Mouse (Mus musculus) stomach, embryonic 16.5 days (tissue): ENCODE results near the gene Slc16a5. TPM values are rescaled to one million over a fixed set of nuclear protein-coding genes. Genes with fewer than 3 reads are reported as not detected.
"Not testable (repeated sequence)": the region's sequence is repeated elsewhere in the genome, so short reads cannot be mapped to it uniquely, and the experiment has no call there.

Experiments
- ATAC-seq: fragments of 200-750 bp; cut with Nextera tagmentation; 2 replicates; pipeline ENCODE4 v1.8.0; 2017; ENCODE audit warnings: moderate number of reproducible peaks, moderate TSS enrichment; ENCODE audit not compliant: insufficient read depth, low FRiP score
- H3K27ac ChIP-seq: fragments of 300-500 bp; sonication (generic); 2 replicates; pipeline ENCODE4 v1.5.1; 2014; ENCODE audit warnings: low read length
- H3K27me3 ChIP-seq: fragments of 300-500 bp; sonication (generic); 2 replicates; pipeline ENCODE4 v1.6.1; 2014; ENCODE audit warnings: low read length, control low read depth, mixed read lengths; ENCODE audit not compliant: control insufficient read depth, insufficient read depth
- H3K36me3 ChIP-seq: fragments of 300-500 bp; sonication (generic); 2 replicates; pipeline ENCODE4 v1.6.1; 2014; ENCODE audit warnings: low read length; ENCODE audit not compliant: control insufficient read depth, insufficient read depth
- H3K4me1 ChIP-seq: fragments of 300-500 bp; sonication (generic); 2 replicates; pipeline ENCODE4 v1.6.1; 2014; ENCODE audit warnings: low read length, control low read depth, mixed read lengths; ENCODE audit not compliant: control insufficient read depth, insufficient read depth
- H3K4me2 ChIP-seq: fragments of 300-500 bp; sonication (generic); 2 replicates; pipeline ENCODE4 v1.6.1; 2014; ENCODE audit warnings: low read depth, low read length, mixed read lengths
- H3K4me3 ChIP-seq: fragments of 300-500 bp; sonication (generic); replicated peaks from 2 replicates; pipeline ENCODE4 v1.5.1; 2014; ENCODE audit warnings: mild to moderate bottlenecking, low read length
- H3K9ac ChIP-seq: fragments of 300-500 bp; sonication (generic); 2 replicates; pipeline ENCODE4 v1.6.1; 2014; ENCODE audit warnings: low read length
- H3K9me3 ChIP-seq: fragments of 300-500 bp; sonication (generic); replicated peaks from 2 replicates; pipeline ENCODE4 v1.6.1; 2016; ENCODE audit warnings: low read length, control low read depth; ENCODE audit not compliant: control insufficient read depth
- WGBS: fragments of 180-500 bp; shearing (Covaris S2); extraction: QIAGEN DNeasy Blood & Tissue Kit; methylation state at CpG from one replicate; pipeline ENCODE4 v1.1.7; 2014; 5-methylcytosine and 5-hydroxymethylcytosine counted together
- polyA plus RNA-seq: library from polyadenylated mRNA; unstranded; fragments of >200 nt; fragmentation: Nextera tagmentation; extraction: Ambion mirVana; gene quantifications from 2 replicates; pipeline ENCODE4 v1.2.1, GENCODE M21; 2015

Slc16a5 gene
- polyA plus RNA-seq, 1 experiment from 2014 or later, result 3.7 TPM

DNA sequence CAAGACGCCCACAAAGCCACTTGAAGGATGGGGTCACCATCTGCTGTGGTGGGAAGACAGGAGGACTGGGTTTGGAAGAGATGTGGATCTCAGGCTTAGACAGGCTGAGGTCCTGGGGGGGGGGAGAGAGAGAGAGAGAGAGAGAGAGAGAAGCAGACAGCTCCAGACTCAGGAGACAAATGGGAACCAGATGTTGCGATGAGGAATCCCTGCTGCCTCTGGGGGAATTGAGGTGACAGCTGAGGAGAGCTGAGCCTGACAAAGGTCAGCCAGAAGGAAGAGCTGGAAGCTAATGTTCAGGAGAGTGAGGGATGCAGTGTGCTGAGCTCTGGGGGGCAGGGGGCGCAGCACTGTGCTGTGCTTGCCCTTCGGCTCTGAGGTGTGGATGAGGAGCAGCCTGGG is 4.9 kb downstream of the Slc16a5 start:
- no peak for ATAC-seq

DNA sequence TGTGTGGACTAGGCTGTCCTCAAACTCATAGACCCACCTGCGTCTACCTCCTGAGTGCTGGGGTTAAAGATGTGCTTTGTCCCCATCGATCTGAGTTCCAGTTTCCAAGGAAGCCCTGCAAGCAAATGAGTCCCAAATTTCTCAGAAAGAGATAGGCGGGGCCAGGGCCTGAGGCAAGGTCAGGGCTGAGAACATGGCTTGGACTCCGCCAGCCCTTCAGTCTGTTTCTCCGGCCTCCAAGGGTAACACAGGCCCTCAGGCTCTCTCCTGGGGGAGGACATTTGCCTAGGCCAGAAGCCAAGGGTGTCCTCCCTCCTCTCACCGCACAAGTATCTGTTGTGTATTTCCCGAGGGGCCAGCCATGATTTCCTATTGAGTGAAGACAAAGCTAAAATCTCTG is 9.9 kb downstream of the Slc16a5 start:
- no peak overlapping the region for H3K9ac ChIP-seq
- no peaks in the 10 kb centered on the region for H3K9me3 ChIP-seq
- no peak overlapping the region for H3K27ac ChIP-seq
- ATAC-seq, result no peak
- H3K36me3 ChIP-seq, result no peaks in the 10 kb centered on the region
- 84% methylated on average over 7 of the region's 7 CpGs for WGBS
- H3K4me3 ChIP-seq, result no peak overlapping the region
- peaks cover 25% of the 10 kb centered on the region for H3K4me1 ChIP-seq
- H3K4me2 ChIP-seq, result no peak overlapping the region
- no peaks in the 10 kb centered on the region for H3K27me3 ChIP-seq

More for the DNA sequence above, 4.9 kb downstream of the Slc16a5 start:
- Histone ChIP-seq H3K4me3 (no peak overlapping the region), H3K4me2 (no peak overlapping the region), H3K27ac (no peak overlapping the region), H3K9ac (no peak overlapping the region), H3K9me3 (no peaks in the 10 kb centered on the region), H3K36me3 (no peaks in the 10 kb centered on the region), H3K4me1 (peaks cover 6% of the 10 kb centered on the region; the same call in 1 of the 2 replicates), H3K27me3 (no peaks in the 10 kb centered on the region)
- WGBS, result 34% methylated on average over 4 of the region's 4 CpGs

DNA sequence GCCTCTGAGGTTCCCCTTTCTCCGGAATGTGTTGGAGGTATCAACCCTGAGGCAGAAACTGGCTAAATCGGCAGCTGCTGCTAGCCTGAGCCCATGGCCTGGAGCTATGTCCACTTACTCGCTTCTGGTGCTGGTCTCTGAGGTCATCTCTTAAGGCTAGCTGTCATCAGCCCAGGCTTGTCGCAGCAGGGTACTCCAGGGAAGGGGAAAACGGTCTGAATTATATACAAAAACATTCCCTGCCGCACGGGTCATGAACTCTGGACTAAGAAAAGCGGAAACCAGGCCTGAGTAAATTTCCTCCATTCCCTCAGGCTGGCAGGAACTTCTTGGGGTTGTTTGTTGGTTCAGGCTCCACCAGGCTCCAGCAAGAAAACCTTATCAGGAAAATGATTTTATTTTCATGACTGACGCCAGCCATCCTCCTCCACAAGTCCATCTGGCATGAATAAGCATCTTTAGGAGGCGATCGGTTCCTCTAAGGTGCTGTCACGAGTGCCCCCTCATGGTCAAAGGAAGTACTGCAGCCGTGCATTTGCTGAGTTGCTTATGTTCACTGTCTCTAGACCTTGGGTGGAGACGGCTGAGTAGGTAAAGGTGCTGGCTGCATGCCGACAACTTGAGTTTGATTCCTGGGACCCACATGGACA is 11.5 kb downstream of the Slc16a5 start:
- no peaks in the 10 kb centered on the region for H3K9me3 ChIP-seq
- ATAC-seq, result peak; percentile 31; the same call in 1 of the 2 replicates
- H3K36me3 ChIP-seq, result no peaks in the 10 kb centered on the region
- no peak overlapping the region for H3K4me2 ChIP-seq
- no peaks in the 10 kb centered on the region for H3K27me3 ChIP-seq
- 0 out of 2 replicates have a peak overlapping the region, but pooled peaks have one; percentile 13 for H3K9ac ChIP-seq
- H3K4me3 ChIP-seq, result no peak overlapping the region
- peak overlapping the region; percentile 57; the same call in 1 of the 2 replicates for H3K27ac ChIP-seq
- peaks cover 25% of the 10 kb centered on the region for H3K4me1 ChIP-seq
- 17% methylated on average over 15 of the region's 15 CpGs for WGBS

DNA sequence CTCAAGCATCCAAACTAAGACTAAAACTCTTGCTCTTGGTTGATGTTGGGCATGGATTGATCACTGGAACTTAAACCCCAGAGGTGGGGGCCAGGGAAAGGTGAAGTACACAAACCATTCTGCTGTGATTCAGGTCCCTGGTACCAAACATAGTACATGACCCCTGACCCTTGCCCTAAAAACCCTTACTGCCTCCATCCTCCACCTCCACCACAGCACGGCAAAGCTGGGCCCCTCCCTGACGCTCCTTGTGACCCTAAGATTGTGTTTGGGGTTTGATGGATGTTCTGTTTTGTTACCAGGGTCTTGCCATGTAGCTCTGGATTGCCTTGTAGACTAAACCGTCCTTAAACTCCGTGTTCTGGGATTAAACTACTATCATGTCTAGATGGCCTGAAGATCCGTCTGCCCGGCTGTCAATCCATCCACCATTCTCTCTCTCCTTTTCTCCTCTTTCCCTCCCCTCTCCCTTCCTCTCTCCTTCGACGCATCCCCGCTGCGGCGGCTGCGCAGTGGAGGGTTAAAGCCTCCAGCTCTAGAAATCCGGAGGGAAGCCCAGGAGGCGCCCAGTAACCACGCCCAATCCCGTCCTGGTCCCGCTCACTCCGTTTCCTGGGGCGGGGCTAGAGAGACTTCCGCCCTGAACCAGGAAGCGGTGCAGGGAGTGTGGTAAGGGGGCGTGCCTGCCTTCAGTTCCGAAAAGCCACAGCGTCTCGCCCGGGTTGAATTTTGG is 12.9 kb downstream of the Slc16a5 start, which contains the start of gene Armc7:
Gene Armc7 (plus strand): TSS at position 643 of the 733 bp plus-strand sequence.
- Histone ChIP-seq H3K27ac (peak within 1 kb of the TSS; percentile 65), H3K9me3 (no peaks in the 10 kb centered on the region), H3K4me3 (peak within 1 kb of the TSS; percentile 78), H3K27me3 (no peaks in the 10 kb centered on the region), H3K4me2 (peak within 1 kb of the TSS; percentile 81), H3K36me3 (no peaks in the 10 kb centered on the region), H3K9ac (peak within 1 kb of the TSS; percentile 73), H3K4me1 (peaks cover 25% of the 10 kb centered on the region)
- peak; percentile 96 for ATAC-seq
- WGBS, result under 1% methylated on average over 26 of the region's 26 CpGs

DNA sequence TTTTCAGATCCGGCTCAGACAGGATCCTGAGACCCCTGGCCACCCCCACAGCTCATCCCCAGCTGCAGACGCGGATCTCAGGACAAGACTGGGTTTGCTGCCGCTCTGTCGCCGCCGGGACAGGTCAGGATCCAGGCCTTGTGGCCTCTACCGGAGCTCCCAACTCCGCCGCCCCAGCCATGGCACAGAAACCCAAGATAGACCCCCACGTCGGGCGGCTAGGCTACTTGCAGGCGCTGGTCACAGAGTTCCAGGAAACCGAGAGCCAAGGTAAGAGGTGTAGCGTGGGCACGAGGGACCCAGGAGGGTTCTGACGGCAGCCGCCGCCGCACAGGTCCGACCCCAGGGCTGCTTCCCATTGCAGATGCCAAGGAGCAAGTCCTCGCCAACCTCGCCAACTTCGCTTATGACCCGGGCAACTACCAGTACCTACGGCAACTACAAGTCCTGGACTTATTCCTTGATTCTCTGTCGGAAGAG is 13.5 kb downstream of the Slc16a5 start:
- H3K4me2 ChIP-seq, result peak overlapping the region; percentile 81
- peak overlapping the region; percentile 73 for H3K9ac ChIP-seq
- peaks cover 25% of the 10 kb centered on the region for H3K4me1 ChIP-seq
- no peak overlapping the region for H3K27ac ChIP-seq
- no peaks in the 10 kb centered on the region for H3K36me3 ChIP-seq
- peak; percentile 9; the same call in 1 of the 2 replicates for ATAC-seq
- H3K27me3 ChIP-seq, result no peaks in the 10 kb centered on the region
- WGBS, result 3% methylated on average over 28 of the region's 28 CpGs
- H3K9me3 ChIP-seq, result no peaks in the 10 kb centered on the region
- H3K4me3 ChIP-seq, result peak overlapping the region; percentile 78

DNA sequence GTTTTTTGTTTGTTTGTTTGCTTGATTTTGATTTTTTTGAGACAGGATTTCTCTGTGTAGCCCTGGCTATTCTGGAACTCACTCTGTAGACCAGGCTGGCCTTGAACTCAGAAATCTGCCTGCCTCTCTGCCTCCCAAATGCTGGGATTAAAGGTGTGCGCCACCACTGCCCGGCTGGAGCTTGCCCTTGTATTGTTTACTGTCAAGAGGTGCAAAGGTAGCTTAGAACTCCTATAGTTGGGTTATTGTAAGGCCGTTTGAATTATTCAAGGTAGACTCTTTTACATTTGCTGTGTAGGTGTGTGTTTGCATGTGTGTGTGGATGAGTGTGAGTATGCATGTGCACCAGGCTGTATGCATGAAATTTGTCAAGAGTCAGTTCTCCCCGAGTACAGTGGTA is 14.4 kb downstream of the Slc16a5 start:
- H3K9me3 ChIP-seq, H3K27me3 ChIP-seq, ATAC-seq, H3K27ac ChIP-seq, H3K36me3 ChIP-seq, H3K9ac ChIP-seq: not testable (repeated sequence)
- H3K4me3 ChIP-seq, result peak overlapping the region; percentile 78; the same call in 1 of the 2 replicates
- H3K4me1 ChIP-seq, result peaks cover 25% of the 10 kb centered on the region
- 73% methylated on average over 4 of the region's 4 CpGs for WGBS
- H3K4me2 ChIP-seq, result peak overlapping the region; percentile 81

DNA sequence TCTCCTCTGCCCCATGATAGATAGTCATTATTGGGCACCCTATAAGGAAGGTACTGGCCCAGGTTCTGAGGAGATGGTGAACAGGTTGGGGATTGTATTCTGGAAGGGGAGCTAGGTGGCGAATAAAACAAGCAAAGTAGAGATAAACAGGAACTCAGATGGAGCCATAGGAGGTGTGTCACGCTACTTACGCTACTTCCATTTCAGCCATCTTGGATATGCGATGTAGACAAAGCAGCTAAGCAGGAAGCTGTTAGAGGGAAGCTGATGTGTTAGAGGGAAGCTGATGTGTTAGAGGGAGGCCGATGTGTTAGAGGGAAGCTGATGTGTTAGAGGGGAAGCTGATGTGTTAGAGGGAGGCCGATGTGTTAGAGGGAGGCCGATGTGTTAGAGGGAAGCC is 15.1 kb downstream of the Slc16a5 start:
- H3K9ac ChIP-seq, H3K27me3 ChIP-seq, ATAC-seq, H3K9me3 ChIP-seq, H3K4me3 ChIP-seq, H3K36me3 ChIP-seq, H3K27ac ChIP-seq, H3K4me2 ChIP-seq: not testable (repeated sequence)
- WGBS, result 80% methylated on average over 7 of the region's 7 CpGs
- peaks cover 25% of the 10 kb centered on the region for H3K4me1 ChIP-seq

DNA sequence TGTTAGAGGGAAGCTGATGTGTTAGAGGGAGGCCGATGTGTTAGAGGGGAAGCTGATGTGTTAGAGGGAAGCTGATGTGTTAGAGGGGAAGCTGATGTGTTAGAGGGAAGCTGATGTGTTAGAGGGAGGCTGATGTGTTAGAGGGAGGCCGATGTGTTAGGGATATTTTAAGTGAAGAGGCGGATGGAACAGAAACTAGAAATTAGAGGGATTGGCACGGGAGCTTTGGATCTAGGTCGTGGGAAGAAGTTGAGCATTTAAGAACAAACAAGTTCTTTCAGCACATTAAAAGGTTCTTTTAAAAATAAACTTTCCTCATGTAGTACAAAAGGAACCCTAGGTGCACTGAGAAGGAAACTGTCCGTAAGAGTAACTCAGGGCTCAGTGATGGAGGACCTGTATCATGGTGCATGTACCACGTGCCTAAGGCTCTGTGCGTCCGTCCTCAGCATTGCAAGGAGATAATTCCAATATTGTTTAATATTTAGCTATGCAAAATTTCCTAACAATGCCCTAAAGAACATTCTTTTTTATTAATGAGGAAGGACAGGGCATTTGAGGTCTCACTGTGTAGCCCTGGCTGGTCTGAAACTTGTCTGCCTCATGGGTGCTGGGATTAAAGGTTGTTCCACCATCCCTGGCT is 16.1 kb downstream of the Slc16a5 start:
- Histone ChIP-seq H3K36me3 (no peaks in the 10 kb centered on the region), H3K27ac (no peak overlapping the region), H3K4me1 (peaks cover 23% of the 10 kb centered on the region), H3K27me3 (no peaks in the 10 kb centered on the region), H3K4me3 (no peak overlapping the region), H3K4me2 (no peak overlapping the region), H3K9ac (no peak overlapping the region), H3K9me3 (no peaks in the 10 kb centered on the region)
- 84% methylated on average over 9 of the region's 9 CpGs for WGBS
- ATAC-seq, result no peak
